Mouse (Mus musculus) erythroblast, embryonic 14.5 days (primary cell): ENCODE data around the gene Il17re. TPM values are rescaled to one million over a fixed set of nuclear protein-coding genes. Genes with fewer than 3 reads are reported as not detected.

ENCODE experiments used
- H3K27me3 ChIP-seq: 2 replicates; pipeline ENCODE4 v1.6.1; 2012; ENCODE audit warnings: inconsistent platforms; ENCODE audit not compliant: control insufficient read depth
- H3K36me3 ChIP-seq: 2 replicates; pipeline ENCODE4 v1.6.1; 2012; ENCODE audit warnings: mild to moderate bottlenecking, inconsistent platforms; ENCODE audit not compliant: control insufficient read depth
- H3K4me1 ChIP-seq: 2 replicates; pipeline ENCODE4 v1.6.1; 2012; ENCODE audit warnings: inconsistent platforms; ENCODE audit not compliant: control insufficient read depth
- H3K4me3 ChIP-seq: replicated peaks from 2 replicates; pipeline ENCODE3; 2012; ENCODE audit warnings: moderate library complexity, mild to moderate bottlenecking, inconsistent platforms
- H3K9me3 ChIP-seq: 2 replicates; pipeline ENCODE4 v1.6.1; 2012; ENCODE audit warnings: low read length, inconsistent platforms, mixed read lengths; ENCODE audit not compliant: control insufficient read depth
- GATA1 ChIP-seq: IDR thresholded peaks from 2 replicates; pipeline ENCODE4 v1.6.1; 2012; ENCODE audit warnings: low read length, inconsistent platforms, mixed read lengths
- TAL1 ChIP-seq: IDR thresholded peaks from 3 replicates; pipeline ENCODE4 v1.6.1; 2012; ENCODE audit warnings: low read length, inconsistent platforms, mixed read lengths
- polyA plus RNA-seq: library from polyadenylated mRNA; stranded (reverse); fragments of >175 nt; gene quantifications from 2 replicates; pipeline ENCODE4 v1.2.3, GENCODE M21; 2012

Il17re gene
- polyA plus RNA-seq, 1 experiment: not detected

DNA sequence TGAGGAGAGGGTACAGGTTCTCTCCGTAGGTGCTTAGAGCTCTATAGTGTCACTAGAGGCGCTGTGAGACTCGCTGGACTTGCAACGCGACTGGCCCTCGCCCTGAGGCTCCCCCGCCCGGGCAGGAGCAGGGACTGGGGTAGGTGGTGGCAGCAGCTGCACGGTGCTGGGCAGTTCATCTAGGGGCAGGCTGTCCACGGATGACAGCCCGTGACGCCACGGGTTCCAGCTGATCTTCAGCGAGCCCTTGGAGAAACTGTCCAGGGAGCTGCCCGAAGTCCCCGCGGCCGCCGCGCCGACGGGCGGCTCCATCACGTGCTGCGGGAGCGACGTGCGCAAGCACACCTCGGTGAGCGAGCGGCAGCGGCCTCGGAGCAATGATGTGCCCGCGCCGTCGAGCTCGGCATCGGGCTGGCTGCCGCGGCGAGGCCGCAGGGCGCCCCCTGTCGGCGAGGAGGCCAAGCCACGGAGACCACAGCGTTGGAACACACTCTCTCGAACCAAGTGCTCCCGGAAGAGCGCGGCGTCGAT lies 36.0 kb downstream of the Il17re start:
- Histone ChIP-seq H3K4me1 (peaks cover 16% of the 10 kb centered on the region), H3K27me3 (peaks cover 45% of the 10 kb centered on the region), H3K4me3 (peak overlapping the region; percentile 62), H3K9me3 (no peaks in the 10 kb centered on the region; the same call in 1 of the 2 replicates), H3K36me3 (peaks cover 12% of the 10 kb centered on the region)
- no peak for TF ChIP-seq GATA1
- TF ChIP-seq TAL1: no peak

DNA sequence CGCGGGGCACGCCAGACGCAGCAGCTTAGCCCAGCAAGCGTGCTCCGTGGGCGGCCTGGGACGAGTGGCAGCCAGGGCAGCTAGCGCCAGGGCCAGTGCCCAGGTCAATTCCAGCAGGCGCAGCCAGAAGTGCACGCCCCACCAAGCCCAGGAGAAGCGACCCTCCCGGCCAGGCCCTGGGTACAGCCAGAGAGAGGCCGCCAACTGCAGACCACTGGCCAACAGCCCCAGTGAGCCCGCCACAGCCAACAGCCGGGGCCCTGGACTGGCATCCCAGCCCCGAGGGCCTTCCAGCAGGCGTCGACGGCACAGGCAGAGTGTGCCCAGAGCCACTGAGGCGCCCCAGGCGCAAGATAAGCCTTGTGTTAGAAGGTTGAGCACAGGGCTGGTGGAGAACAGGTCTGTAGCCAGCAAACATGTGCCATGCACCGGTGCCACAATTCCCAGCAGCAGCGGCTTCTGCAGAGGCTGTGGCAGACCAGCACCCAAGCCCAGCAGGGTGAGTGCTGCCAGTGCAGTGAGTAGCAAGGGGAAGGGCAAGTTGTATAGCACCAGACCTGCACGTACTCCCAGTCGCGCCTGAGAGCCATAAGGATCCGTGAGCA lies 36.9 kb downstream of the Il17re start:
- H3K4me3 ChIP-seq: peak overlapping the region; percentile 62
- H3K4me1 ChIP-seq: peaks cover 16% of the 10 kb centered on the region
- peaks cover 7% of the 10 kb centered on the region; the same call in 1 of the 2 replicates for H3K36me3 ChIP-seq
- no peak for TF ChIP-seq TAL1
- TF ChIP-seq GATA1: no peak
- no peaks in the 10 kb centered on the region; the same call in 1 of the 2 replicates for H3K9me3 ChIP-seq
- peaks cover 53% of the 10 kb centered on the region for H3K27me3 ChIP-seq

DNA sequence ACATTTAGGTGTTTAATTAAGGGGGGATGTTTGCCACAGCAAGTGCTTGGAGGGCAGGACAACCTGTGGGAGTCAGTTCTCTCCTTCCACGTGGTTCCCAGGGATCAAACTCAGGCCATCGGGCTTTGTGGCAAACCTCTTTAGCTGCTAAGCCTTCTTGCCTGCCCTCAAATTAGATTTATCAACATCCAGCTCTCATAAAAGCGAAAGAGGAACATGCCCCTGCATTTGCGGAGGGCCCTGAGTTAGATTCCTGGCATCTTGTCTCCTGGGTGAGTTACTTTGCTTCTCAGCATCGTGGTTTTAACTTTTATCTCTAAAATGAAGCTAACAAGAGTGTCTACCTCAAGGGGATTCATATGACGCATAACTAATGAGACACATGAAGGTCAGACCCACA lies 41.1 kb downstream of the Il17re start:
- no peaks in the 10 kb centered on the region for H3K36me3 ChIP-seq
- no peak for TF ChIP-seq TAL1
- TF ChIP-seq GATA1: no peak
- H3K4me3 ChIP-seq: no peak overlapping the region
- peaks cover 80% of the 10 kb centered on the region for H3K27me3 ChIP-seq
- peaks cover 12% of the 10 kb centered on the region for H3K4me1 ChIP-seq
- H3K9me3 ChIP-seq: no peaks in the 10 kb centered on the region; the same call in 1 of the 2 replicates

DNA sequence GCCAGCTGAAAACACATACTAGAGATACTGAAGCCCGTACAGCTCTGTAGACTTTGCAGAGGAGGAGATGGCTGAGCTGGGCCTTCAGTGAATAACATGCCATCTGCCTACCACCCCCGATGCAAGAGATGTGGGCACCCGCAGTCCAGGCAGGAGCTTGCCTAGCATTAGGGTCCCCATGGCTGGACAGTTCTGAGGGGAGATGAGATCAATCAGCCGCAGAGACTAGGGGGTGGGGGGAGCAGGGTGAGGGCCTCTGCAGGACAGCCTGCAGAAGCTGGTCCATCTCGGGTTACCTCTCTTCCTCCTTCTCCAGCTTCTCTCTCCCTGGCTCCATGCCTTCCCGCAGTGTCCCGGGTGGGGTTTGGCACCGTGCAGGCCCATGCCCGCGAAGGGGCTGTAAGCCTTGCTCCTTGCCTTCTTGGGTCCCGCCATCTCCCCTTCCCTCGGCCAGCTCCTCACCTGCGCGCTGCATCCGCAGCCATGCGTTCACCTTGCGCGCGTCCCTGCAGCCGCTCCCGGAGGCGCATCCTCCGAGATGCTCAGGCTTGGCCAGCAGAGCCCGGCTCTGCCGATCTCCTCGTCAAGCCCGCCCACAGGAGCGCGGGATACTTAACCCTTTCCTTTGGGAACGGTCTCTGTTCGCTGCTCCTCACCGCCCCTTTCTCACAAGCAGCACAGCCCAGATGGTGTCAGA lies 43.3 kb downstream of the Il17re start, which contains the start of gene Prrt3:
Gene Prrt3 (minus strand): TSS at position 544 of the 697 bp plus-strand sequence.
- no peak for TF ChIP-seq GATA1
- no peak for TF ChIP-seq TAL1
- Histone ChIP-seq H3K27me3 (peaks cover 58% of the 10 kb centered on the region), H3K4me1 (no peaks in the 10 kb centered on the region; the same call in 1 of the 2 replicates), H3K4me3 (no peak within 1 kb of the TSS), H3K9me3 (no peaks in the 10 kb centered on the region), H3K36me3 (no peaks in the 10 kb centered on the region)

DNA sequence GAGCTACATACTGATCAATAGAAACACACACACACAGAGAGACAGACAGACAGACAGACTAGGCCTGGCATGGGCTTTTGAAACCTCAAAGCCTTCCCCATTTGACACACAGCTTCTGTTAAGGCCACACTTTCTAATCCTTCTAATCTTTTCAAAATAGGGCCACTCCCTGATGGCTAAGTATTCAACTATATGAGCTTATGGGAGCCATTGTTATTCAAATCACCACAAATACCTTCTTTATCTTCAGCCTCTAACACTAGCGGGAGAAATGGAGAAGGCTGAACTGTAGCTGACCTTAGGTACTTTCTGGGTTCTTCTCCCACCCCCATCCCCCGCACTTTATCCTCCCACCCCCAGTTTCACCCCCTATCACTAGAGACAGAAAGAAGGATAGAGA lies 44.5 kb downstream of the Il17re start:
- H3K27me3 ChIP-seq: peaks cover 46% of the 10 kb centered on the region
- no peaks in the 10 kb centered on the region for H3K9me3 ChIP-seq
- no peaks in the 10 kb centered on the region; the same call in 1 of the 2 replicates for H3K4me1 ChIP-seq
- TF ChIP-seq TAL1 (no peak), GATA1 (no peak)
- no peaks in the 10 kb centered on the region for H3K36me3 ChIP-seq
- no peak overlapping the region for H3K4me3 ChIP-seq

DNA sequence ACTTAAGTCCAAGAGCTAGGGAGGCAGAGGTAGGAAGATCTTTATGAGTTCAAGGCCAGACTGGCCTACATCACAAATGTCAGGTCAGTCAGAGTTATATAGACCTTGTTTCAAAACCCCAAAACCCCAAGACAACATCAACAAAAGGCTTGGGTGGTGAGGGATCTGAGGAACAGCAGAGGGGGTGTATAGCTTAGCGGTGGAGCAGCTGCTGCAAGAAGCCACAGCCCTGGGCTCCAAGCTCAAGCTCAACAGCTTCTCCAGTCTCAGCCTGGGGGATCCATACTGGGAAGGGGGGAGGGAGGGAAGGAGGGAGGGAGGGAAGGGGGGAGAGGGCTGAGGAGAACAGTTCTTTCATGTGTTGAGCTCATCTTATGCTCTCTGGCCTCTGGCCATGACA lies 47.4 kb downstream of the Il17re start:
- Histone ChIP-seq H3K4me3 (no peak overlapping the region), H3K4me1 (no peaks in the 10 kb centered on the region; the same call in 1 of the 2 replicates), H3K27me3 (peaks cover 25% of the 10 kb centered on the region), H3K9me3 (no peaks in the 10 kb centered on the region), H3K36me3 (no peaks in the 10 kb centered on the region)
- TF ChIP-seq GATA1: no peak

DNA sequence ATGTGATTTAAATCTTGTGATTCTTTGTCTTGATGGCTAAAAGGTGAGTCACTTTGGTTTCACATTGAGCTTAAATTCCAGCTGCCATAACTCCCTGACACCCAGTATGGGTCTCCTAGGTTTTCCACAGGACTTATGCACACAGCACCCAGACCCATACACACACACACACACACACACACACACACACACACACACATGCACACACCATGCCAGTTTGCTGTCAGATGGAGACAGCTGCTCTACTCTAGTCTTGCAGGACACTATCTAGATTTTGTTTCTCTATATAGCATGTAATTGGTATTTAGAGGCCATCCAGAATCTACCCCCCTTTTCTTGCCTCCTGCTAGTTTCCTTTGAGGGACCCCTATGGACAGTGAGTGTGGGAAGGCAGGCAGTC lies 48.8 kb downstream of the Il17re start:
- Histone ChIP-seq H3K4me1 (no peaks in the 10 kb centered on the region), H3K36me3 (no peaks in the 10 kb centered on the region), H3K4me3 (no peak overlapping the region), H3K9me3 (no peaks in the 10 kb centered on the region), H3K27me3 (peaks cover 10% of the 10 kb centered on the region)
- no peak for TF ChIP-seq GATA1
- TF ChIP-seq TAL1: no peak

DNA sequence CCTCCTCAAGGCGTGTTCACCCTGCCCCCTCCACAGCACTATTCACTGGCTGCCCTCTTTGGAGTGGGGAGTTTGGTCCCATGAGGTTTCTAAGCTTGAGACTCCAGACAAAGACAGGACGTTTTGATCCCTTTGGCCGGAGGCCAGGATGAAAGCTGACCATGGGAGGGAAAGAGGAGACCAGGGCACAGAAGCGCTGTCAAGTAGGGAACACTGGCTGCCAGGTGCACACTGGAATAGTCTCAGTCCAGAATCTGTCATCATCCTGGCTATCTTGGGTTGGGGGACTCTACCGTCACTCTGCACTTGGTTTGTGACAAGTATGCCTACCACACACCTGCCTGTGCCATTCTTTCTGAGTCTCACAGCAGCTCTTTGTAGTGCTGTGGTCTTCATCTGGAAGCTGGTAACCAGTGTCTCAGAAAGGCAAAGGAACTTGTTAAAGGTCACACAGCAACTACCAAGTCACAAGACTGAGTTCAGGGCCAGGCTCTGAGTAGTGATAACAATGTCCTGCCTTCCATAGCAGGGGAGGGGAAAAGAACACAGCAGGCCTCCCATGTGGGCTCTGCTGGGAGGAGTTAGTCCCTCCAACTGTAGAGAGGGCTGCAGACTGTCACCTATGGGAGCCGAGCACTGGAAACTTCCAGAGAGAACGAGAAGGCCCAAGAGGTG lies 50.1 kb downstream of the Il17re start:
- Histone ChIP-seq H3K4me3 (no peak overlapping the region), H3K27me3 (peaks cover 2% of the 10 kb centered on the region), H3K9me3 (no peaks in the 10 kb centered on the region), H3K36me3 (peaks cover 6% of the 10 kb centered on the region), H3K4me1 (no peaks in the 10 kb centered on the region)
- TF ChIP-seq GATA1 (no peak), TAL1 (no peak)

DNA sequence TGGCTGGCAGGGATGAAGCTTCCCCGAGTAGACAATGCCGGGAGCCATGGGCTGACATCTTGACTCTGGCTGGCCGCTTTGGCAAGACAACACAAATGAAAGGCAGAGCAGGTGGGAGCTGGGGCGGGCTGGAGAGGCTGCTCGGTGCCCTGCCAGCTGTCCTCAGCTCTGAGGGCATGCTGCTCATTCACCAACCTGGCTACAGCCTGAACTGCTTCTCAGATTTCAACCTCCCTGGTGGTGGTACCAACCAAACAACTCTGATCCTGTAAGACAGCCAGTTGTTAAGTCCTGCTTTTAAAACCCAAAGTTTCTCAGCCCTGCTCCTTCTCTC lies 50.6 kb downstream of the Il17re start:
- Histone ChIP-seq H3K4me3 (no peak overlapping the region), H3K4me1 (no peaks in the 10 kb centered on the region), H3K27me3 (no peaks in the 10 kb centered on the region), H3K36me3 (peaks cover 11% of the 10 kb centered on the region), H3K9me3 (no peaks in the 10 kb centered on the region)
- no peak for TF ChIP-seq TAL1
- no peak for TF ChIP-seq GATA1
